Mouse (Mus musculus): Measurements from ENCODE around the gene Cldn19. TPM values are rescaled to one million over a fixed set of nuclear protein-coding genes. Genes with fewer than 3 reads are reported as not detected.
A peak's percentile ranks its signal among the peaks of the same experiment; 100 is the strongest.

Cldn19 gene
- polyA plus RNA-seq, 1 experiment from 2014 or later, result 0.25 TPM

GRCm38 (mm10) chr4:119245961-119246360, 9.3 kb upstream of the Cldn19 start:
- DNase-seq (ENCODE audit: low spot score), result no peak
- H3K36me3 ChIP-seq (ENCODE audit: control insufficient read depth, insufficient read depth, low read length), result no peaks in the 10 kb centered on the region
- no peak overlapping the region for H3K27ac ChIP-seq (ENCODE audit: low read depth, low read length)
- H3K4me3 ChIP-seq (ENCODE audit: low read depth, low read length), result no peak overlapping the region
- 80% methylated on average over 9 of the region's 9 CpGs for WGBS
- no peaks in the 10 kb centered on the region for H3K27me3 ChIP-seq (ENCODE audit: control insufficient read depth, insufficient read depth, low read length)
- H3K9ac ChIP-seq (ENCODE audit: low read depth, low read length), result no peak overlapping the region
- H3K4me1 ChIP-seq (replicated peaks; ENCODE audit: control insufficient read depth, insufficient read depth, low read length), result no peaks in the 10 kb centered on the region
- no peaks in the 10 kb centered on the region for H3K9me3 ChIP-seq (ENCODE audit: control insufficient read depth, low read length)
- ATAC-seq (ENCODE audit: low FRiP score), result no peak
- no peak overlapping the region for H3K4me2 ChIP-seq (replicated peaks; ENCODE audit: low read depth, low read length)

- no peak overlapping the region for H3K9ac ChIP-seq (ENCODE audit: low read depth, low read length)
- H3K9me3 ChIP-seq (ENCODE audit: control insufficient read depth, low read length), result no peaks in the 10 kb centered on the region
These were observed 8.5 kb upstream of the Cldn19 start for GRCm38 (mm10) chr4:119246688-119247225.

GRCm38 (mm10) chr4:119247462-119248235, 7.6 kb upstream of the Cldn19 start:
- H3K9me3 ChIP-seq (ENCODE audit: control insufficient read depth, low read length), result no peaks in the 10 kb centered on the region
- H3K4me3 ChIP-seq (ENCODE audit: low read depth, low read length), result no peak overlapping the region
- WGBS, result 30% methylated on average over 13 of the region's 13 CpGs
- H3K9ac ChIP-seq (ENCODE audit: low read depth, low read length), result no peak overlapping the region
- no peaks in the 10 kb centered on the region for H3K36me3 ChIP-seq (ENCODE audit: control insufficient read depth, insufficient read depth, low read length)
- DNase-seq (ENCODE audit: low spot score), result peak; percentile 75
- no peak overlapping the region for H3K27ac ChIP-seq (ENCODE audit: low read depth, low read length)
- H3K4me2 ChIP-seq (replicated peaks; ENCODE audit: low read depth, low read length), result no peak overlapping the region
- H3K27me3 ChIP-seq (ENCODE audit: control insufficient read depth, insufficient read depth, low read length), result no peaks in the 10 kb centered on the region
- H3K4me1 ChIP-seq (replicated peaks; ENCODE audit: control insufficient read depth, insufficient read depth, low read length), result no peaks in the 10 kb centered on the region
- ATAC-seq (ENCODE audit: low FRiP score), result peak; percentile 71

More at GRCm38 (mm10) chr4:119246688-119247225, 8.5 kb upstream of the Cldn19 start:
- ATAC-seq (ENCODE audit: low FRiP score), result no peak
- no peak overlapping the region for H3K27ac ChIP-seq (ENCODE audit: low read depth, low read length)
- H3K4me3 ChIP-seq (ENCODE audit: low read depth, low read length), result no peak overlapping the region
- no peaks in the 10 kb centered on the region for H3K4me1 ChIP-seq (replicated peaks; ENCODE audit: control insufficient read depth, insufficient read depth, low read length)
- 76% methylated on average over 14 of the region's 14 CpGs for WGBS
- H3K27me3 ChIP-seq (ENCODE audit: control insufficient read depth, insufficient read depth, low read length), result no peaks in the 10 kb centered on the region
- no peaks in the 10 kb centered on the region for H3K36me3 ChIP-seq (ENCODE audit: control insufficient read depth, insufficient read depth, low read length)
- DNase-seq (ENCODE audit: low spot score), result no peak
- no peak overlapping the region for H3K4me2 ChIP-seq (replicated peaks; ENCODE audit: low read depth, low read length)

- Histone ChIP-seq H3K9ac (ENCODE audit: low read depth, low read length) (no peak overlapping the region), H3K27ac (ENCODE audit: low read depth, low read length) (no peak overlapping the region), H3K4me2 (replicated peaks; ENCODE audit: low read depth, low read length) (no peak overlapping the region), H3K9me3 (ENCODE audit: control insufficient read depth, low read length) (no peaks in the 10 kb centered on the region), H3K36me3 (ENCODE audit: control insufficient read depth, insufficient read depth, low read length) (no peaks in the 10 kb centered on the region), H3K27me3 (ENCODE audit: control insufficient read depth, insufficient read depth, low read length) (no peaks in the 10 kb centered on the region), H3K4me1 (replicated peaks; ENCODE audit: control insufficient read depth, insufficient read depth, low read length) (no peaks in the 10 kb centered on the region), H3K4me3 (ENCODE audit: low read depth, low read length) (no peak overlapping the region)
- ATAC-seq (ENCODE audit: low FRiP score) (no peak), DNase-seq (ENCODE audit: low spot score) (no peak)
- 89% methylated on average over 11 of the region's 11 CpGs for WGBS
These were observed 6.7 kb upstream of the Cldn19 start for GRCm38 (mm10) chr4:119248407-119248965.

- Histone ChIP-seq H3K27me3 (ENCODE audit: control insufficient read depth, insufficient read depth, low read length) (no peaks in the 10 kb centered on the region), H3K4me2 (replicated peaks; ENCODE audit: low read depth, low read length) (no peak overlapping the region), H3K36me3 (ENCODE audit: control insufficient read depth, insufficient read depth, low read length) (no peaks in the 10 kb centered on the region), H3K4me3 (ENCODE audit: low read depth, low read length) (no peak overlapping the region), H3K9me3 (ENCODE audit: control insufficient read depth, low read length) (no peaks in the 10 kb centered on the region), H3K4me1 (replicated peaks; ENCODE audit: control insufficient read depth, insufficient read depth, low read length) (peaks cover 6% of the 10 kb centered on the region; the same call in 1 of the 2 replicates), H3K27ac (ENCODE audit: low read depth, low read length) (no peak overlapping the region), H3K9ac (ENCODE audit: low read depth, low read length) (no peak overlapping the region)
- ATAC-seq (ENCODE audit: low FRiP score), result no peak
- DNase-seq (ENCODE audit: low spot score), result no peak
- 70% methylated on average over 7 of the region's 7 CpGs for WGBS
These were observed 3.0 kb upstream of the Cldn19 start for GRCm38 (mm10) chr4:119252025-119252808.

- peak overlapping the region; percentile 20; the same call in 1 of the 2 replicates for H3K9ac ChIP-seq (ENCODE audit: low read depth, low read length)
- H3K4me3 ChIP-seq (ENCODE audit: low read depth, low read length), result no peak overlapping the region
- H3K27ac ChIP-seq (ENCODE audit: low read depth, low read length), result no peak overlapping the region
- H3K4me2 ChIP-seq (replicated peaks; ENCODE audit: low read depth, low read length), result no peak overlapping the region
- WGBS, result 31% methylated on average over 9 of the region's 9 CpGs
- peak; percentile 59; the same call in 1 of the 2 replicates for ATAC-seq (ENCODE audit: low FRiP score)
- no peaks in the 10 kb centered on the region for H3K27me3 ChIP-seq (ENCODE audit: control insufficient read depth, insufficient read depth, low read length)
- H3K36me3 ChIP-seq (ENCODE audit: control insufficient read depth, insufficient read depth, low read length), result no peaks in the 10 kb centered on the region
- peaks cover 6% of the 10 kb centered on the region; the same call in 1 of the 2 replicates for H3K4me1 ChIP-seq (replicated peaks; ENCODE audit: control insufficient read depth, insufficient read depth, low read length)
- peak; percentile 38 for DNase-seq (ENCODE audit: low spot score)
- no peaks in the 10 kb centered on the region for H3K9me3 ChIP-seq (ENCODE audit: control insufficient read depth, low read length)
These were observed 1.1 kb upstream of the Cldn19 start for GRCm38 (mm10) chr4:119254012-119254618.

GRCm38 (mm10) chr4:119257083-119257482, 1.9 kb downstream of the Cldn19 start:
- ATAC-seq (ENCODE audit: low FRiP score) (no peak), DNase-seq (ENCODE audit: low spot score) (no peak)
- Histone ChIP-seq H3K27me3 (ENCODE audit: control insufficient read depth, insufficient read depth, low read length) (no peaks in the 10 kb centered on the region), H3K36me3 (ENCODE audit: control insufficient read depth, insufficient read depth, low read length) (no peaks in the 10 kb centered on the region), H3K9ac (ENCODE audit: low read depth, low read length) (no peak overlapping the region), H3K9me3 (ENCODE audit: control insufficient read depth, low read length) (no peaks in the 10 kb centered on the region), H3K4me3 (ENCODE audit: low read depth, low read length) (no peak overlapping the region), H3K4me1 (replicated peaks; ENCODE audit: control insufficient read depth, insufficient read depth, low read length) (peaks cover 6% of the 10 kb centered on the region; the same call in 1 of the 2 replicates), H3K27ac (ENCODE audit: low read depth, low read length) (no peak overlapping the region), H3K4me2 (replicated peaks; ENCODE audit: low read depth, low read length) (no peak overlapping the region)
- whole genome bisulfite sequencing, result 71% methylated on average over 6 of the region's 6 CpGs

All from hindbrain, embryonic 11.5 days (tissue).